Mouse (Mus musculus) spleen, postnatal 10 days (tissue): ENCODE measurements around the gene Lsm14b.
A peak's percentile ranks its signal among the peaks of the same experiment; 100 is the strongest.

ENCODE experiments used
- DNase-seq, 2 experiments: peaks; one replicate each; pipeline ENCODE4 v3.0.0; 2021 to 2022; ENCODE audit warnings: low spot score in 2 of 2

Lsm14b gene

GRCm38 (mm10) chr2:180024401-180025098, at the start of gene Lsm14b:
Lsm14b (plus strand) TSS chr2:180024987.
- peak; percentile 97 for DNase-seq

- peak in 1 of 2 experiments; percentile 57 for DNase-seq
Measured at GRCm38 (mm10) chr2:179975851-179976250, 48.9 kb upstream of the Lsm14b start.

GRCm38 (mm10) chr2:179976295-179976627, 48.5 kb upstream of the Lsm14b start:
- no peak for DNase-seq

GRCm38 (mm10) chr2:179976628-179977343, 48.0 kb upstream of the Lsm14b start, which contains the start of gene Taf4:
Taf4 (minus strand) TSS chr2:179976646.
- DNase-seq: peak; percentile 90 to 97

GRCm38 (mm10) chr2:179977344-179978025, 47.3 kb upstream of the Lsm14b start:
- no peak for DNase-seq

- DNase-seq: no peak
Measured at GRCm38 (mm10) chr2:179978250-179978649, 46.5 kb upstream of the Lsm14b start.

GRCm38 (mm10) chr2:179979836-179980235, 45.0 kb upstream of the Lsm14b start:
- no peak for DNase-seq

- no peak for DNase-seq
Measured at GRCm38 (mm10) chr2:179980616-179981015, 44.2 kb upstream of the Lsm14b start.

GRCm38 (mm10) chr2:179982715-179983114, 42.1 kb upstream of the Lsm14b start:
- DNase-seq: no peak

- no peak for DNase-seq
Measured at GRCm38 (mm10) chr2:179984830-179985229, 40.0 kb upstream of the Lsm14b start.

- DNase-seq: no peak
Measured at GRCm38 (mm10) chr2:179985695-179986094, 39.1 kb upstream of the Lsm14b start.

- DNase-seq: no peak
Measured at GRCm38 (mm10) chr2:179986437-179987022, 38.3 kb upstream of the Lsm14b start.

GRCm38 (mm10) chr2:179989098-179989497, 35.7 kb upstream of the Lsm14b start:
- DNase-seq: no peak

GRCm38 (mm10) chr2:179993071-179993470, 31.7 kb upstream of the Lsm14b start:
- no peak for DNase-seq

- DNase-seq: no peak
Measured at GRCm38 (mm10) chr2:179998431-179998830, 26.4 kb upstream of the Lsm14b start.

GRCm38 (mm10) chr2:180001635-180002034, 23.2 kb upstream of the Lsm14b start:
- DNase-seq: no peak

GRCm38 (mm10) chr2:180005656-180006351, 19.0 kb upstream of the Lsm14b start:
- no peak for DNase-seq

- no peak for DNase-seq
Measured at GRCm38 (mm10) chr2:180006352-180007017, 18.3 kb upstream of the Lsm14b start.

- no peak for DNase-seq
Measured at GRCm38 (mm10) chr2:180010686-180011085, 14.1 kb upstream of the Lsm14b start.

GRCm38 (mm10) chr2:180011370-180011769, 13.4 kb upstream of the Lsm14b start:
- DNase-seq: no peak

GRCm38 (mm10) chr2:180013686-180014085, 11.1 kb upstream of the Lsm14b start:
- no peak for DNase-seq
